Mouse (Mus musculus): Measurements from ENCODE around the gene Efna5.

Efna5 gene

DNA sequence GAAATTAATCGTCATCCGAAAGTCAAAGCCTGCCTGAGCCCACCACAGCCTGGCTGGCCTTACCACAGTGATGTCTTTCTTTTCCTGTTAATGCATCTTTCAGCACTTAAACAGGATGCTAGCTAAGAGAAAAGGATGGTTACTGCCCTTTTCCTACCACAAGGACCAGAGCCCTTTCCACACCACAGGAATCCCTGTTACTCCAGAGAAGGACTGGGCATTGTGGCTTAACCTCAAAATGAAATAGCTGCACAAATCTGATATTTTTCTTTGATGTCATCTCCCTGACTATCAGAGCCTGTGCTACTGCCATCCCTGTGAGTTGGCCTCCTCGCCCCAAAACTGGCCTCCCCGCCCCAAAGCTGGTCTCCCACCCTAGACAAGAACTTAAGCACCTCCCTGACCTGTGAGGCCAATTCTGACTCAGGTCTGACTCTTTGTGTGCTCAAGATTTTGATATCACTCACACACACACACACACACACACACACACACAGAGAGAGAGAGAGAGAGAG, 189.9 kb downstream of the Efna5 start:
- DNase-seq = no peak

- no peak for DNase-seq
Observed at GRCm38 (mm10) chr17:62690256-62690655, 190.9 kb downstream of the Efna5 start.

DNA sequence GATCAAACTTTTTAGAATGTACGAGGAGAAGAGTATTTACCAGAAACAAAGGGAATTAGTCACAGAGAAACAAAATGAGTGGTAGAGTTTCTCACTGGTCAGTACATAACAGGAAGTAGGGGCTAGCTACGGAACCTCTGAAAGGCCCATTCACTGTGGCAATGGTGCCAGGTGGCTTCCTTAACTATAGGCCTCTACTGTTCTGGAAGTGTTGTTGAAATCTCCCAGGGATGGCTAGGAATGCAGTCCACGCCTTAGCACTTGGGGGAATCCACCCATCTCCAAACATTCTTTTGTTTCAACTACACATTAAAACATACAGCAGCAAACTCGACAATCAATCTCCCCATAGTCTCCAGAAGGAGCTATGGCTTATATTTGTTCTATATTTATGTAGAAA, 191.5 kb downstream of the Efna5 start:
- DNase-seq = no peak

DNA sequence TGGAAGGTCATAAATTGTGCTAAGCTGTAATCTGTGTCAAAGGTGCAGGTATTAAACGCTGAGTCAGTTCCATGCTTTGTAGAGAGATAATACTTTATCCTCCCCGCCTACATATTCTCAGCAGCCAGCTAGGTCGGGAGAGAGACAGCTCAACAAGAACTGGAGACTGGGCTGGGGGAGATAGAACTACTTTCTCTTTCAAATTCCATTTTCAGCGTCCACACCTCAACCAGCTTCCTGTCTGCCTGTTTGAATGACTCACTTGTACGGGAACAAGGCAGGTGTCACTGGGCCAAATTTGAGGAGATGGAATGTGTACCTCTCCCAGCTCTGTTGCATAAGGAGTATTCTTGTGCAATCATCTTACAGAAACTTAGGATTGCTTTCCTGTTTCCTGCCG, 193.7 kb downstream of the Efna5 start:
- no peak for DNase-seq

DNA sequence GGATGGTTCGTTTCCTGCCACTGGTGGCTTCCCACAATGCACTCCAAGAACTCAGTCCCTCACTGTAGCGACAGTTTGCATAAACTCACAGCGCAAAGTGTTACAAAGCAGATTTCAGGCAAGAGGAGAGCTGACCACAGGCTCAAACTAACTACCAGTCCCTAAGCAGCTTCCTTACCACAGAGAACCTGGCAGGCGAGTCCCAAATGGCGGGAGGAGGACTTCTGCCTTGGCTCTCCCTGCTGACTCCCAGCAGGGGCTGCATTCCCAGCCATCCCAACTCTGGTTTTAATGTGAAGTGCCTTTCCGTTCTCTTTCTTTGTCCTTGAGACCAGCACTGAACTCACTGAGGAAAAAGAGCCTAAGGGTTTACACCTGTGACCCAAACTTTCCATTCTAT, 195.9 kb downstream of the Efna5 start:
- no peak for DNase-seq

- DNase-seq = no peak
Observed at GRCm38 (mm10) chr17:62683142-62683541, 198.0 kb downstream of the Efna5 start.

- DNase-seq = no peak
Observed at GRCm38 (mm10) chr17:62681726-62682125, 199.4 kb downstream of the Efna5 start.

GRCm38 (mm10) chr17:62680737-62681136, 200.4 kb downstream of the Efna5 start:
- DNase-seq = no peak

- no peak for DNase-seq
Observed at GRCm38 (mm10) chr17:62676832-62677231, 204.3 kb downstream of the Efna5 start.

DNA sequence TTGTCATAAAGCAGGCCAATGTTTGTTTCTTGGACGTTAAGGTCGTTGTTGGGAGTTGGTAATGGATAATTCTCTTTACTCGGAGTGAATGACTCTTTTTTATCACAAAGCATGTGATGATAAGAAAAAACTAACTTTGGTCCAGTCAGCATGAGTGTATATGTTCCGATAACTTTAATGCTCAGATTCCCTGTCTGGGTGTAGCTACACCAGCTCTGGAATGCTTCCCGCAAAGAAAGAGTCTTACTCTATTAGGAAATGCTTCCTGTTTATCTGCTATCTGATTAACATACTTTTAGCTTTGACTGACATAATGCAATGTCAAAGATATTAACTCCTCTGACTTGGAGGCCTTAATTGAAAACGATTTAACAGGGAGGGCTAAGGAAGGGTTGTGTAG, 204.7 kb downstream of the Efna5 start:
- no peak for DNase-seq

DNA sequence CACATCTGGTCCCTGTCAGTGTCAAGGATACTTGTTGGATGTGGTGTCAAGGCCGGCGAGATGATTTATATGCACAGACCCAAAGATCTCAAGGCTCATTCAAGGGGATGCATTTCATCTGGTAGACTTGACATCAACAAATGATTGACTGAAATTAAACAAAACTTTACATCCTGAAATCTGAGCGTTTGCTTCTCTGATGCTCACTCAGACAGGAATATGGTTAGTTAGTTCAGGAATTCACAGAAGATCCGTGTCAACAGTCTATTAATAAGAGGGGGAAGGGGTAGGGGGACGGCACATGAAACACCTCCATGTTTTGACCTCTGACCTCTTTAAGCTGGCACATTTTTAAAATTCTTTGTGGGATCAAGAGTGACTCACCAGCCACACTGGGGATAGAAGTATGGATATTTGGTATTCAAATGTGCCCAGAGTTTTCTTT, 205.3 kb downstream of the Efna5 start:
- DNase-seq = no peak

- no peak for DNase-seq
Observed at GRCm38 (mm10) chr17:62672068-62672467, 209.0 kb downstream of the Efna5 start.

DNA sequence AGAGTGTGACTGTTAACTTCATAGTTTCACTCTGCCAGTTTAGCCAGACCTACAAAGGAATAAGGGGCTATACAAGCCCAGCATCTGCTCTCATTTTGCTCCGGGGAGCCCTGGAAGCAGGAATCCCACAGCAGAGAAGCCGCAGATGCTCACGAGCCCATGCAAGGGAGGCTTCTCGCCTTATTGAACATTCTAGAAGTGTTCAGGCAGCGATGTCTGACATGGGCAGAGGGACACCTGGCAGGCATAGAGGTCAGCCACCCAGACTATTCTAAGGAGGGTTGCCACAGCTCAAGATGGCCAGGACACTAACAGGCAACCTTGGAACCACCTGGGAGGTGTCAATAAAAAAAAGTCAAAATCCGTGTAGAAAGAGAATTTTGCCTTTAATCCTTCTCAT, 214.4 kb downstream of the Efna5 start:
- no peak for DNase-seq

DNA sequence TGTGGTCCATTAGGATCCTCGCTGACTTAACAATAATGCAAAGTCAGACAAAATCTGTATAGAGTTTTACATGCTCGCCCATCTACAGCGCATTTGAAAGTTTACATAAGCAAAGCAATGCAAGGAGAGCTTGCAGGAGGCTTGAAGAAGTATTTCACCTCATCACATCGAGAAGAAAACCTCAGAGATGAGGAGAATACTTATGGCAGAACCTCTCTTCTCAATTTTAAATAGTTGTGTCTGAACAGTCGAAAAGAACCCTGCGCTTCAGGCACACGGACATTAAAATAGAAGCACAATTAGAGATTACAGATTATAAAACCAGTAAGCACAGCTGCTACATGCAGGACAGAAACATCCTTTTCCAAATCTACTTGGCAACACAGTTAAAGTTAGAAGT, 215.3 kb downstream of the Efna5 start:
- no peak for DNase-seq

GRCm38 (mm10) chr17:62664709-62665108, 216.4 kb downstream of the Efna5 start:
- no peak for DNase-seq

GRCm38 (mm10) chr17:62661801-62662200, 219.3 kb downstream of the Efna5 start:
- no peak for DNase-seq

DNA sequence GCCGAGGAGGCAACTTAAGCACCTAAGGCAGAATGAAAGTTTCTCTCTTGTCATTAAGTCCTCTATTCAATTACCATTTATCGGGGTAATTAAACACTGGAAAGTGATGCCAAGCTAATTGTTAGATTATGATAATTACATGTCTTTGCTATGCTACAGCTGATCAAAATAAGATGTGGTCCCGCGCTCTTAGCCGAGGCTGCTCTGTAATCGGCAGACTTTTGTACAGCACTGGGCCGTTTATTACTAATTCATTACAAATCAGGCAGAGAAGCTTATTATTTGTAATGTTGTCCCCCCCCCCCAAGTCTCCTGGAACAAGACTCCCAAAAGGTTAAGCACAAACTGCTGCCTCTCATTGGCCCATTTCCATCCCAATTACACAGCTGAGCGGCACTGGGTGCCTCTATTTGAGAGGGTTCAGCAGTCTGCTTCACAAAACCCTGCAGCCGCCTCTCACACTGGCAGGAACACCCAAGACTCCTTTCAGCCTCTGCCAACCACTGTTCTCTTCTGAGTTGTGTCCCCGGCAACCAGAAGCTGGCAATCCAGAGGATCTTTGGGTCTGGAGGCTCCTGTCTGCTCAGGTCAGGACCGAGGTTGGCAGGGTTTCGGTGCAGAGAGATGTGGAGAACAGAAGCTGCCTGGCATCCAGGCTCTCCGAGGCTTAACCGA, 221.5 kb downstream of the Efna5 start:
- DNase-seq = no peak

DNA sequence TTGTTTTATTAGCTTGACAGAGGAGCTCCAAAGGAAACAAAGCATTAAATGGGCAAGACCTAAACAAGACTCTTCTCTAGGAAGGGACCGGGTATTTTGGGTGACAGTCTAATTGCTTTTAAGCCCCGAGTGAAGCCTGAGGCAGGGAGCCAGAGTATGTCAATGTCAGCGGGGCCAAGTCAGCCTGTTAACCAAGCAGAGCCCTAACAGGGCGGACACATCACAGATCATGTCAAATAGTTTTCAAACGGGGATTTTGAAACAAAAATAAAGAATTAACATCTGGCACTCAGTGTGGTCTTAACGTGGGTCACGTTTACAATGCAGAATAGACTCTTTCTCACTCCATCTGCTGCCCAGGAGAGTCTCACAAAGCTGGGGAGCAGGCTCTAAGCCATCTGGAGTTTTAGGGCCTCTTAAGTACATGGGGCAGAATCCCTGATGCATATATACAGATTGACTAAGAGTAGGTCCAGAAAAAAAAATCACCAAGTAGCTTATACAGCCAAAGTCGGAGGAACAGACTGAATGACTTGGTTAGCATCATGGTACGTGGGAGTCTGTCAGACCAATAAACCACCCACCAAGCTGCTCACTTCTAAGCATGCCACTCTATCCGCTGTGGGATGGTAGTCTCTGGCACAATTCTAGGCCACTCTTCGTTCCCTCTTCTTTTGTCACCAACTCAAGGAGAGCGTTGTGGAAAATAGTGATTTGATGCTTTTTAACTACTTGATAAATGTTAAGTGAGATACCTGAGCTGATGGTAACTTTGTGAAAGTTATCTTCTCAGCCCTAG, 223.1 kb downstream of the Efna5 start:
- no peak for DNase-seq

DNA sequence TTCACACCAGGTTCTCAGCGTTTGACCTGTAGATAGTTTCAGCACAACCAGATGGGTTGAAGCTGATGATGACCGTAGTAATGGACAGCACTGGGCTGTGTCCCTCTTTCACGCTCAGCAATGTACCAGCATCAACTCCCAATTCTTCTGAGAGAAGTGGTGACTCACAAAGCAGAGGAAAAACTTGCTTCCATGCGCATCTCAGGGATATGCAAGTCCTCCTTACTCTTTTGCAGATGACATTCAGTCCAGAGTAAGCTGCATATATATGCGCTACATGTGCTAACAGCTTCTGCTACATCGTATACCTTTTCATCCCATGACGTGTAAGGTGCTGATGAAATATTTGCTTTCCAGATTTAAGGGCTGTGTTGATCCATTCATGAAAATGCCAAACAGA, 224.1 kb downstream of the Efna5 start:
- no peak for DNase-seq

- DNase-seq = no peak
Observed at GRCm38 (mm10) chr17:62656591-62656990, 224.5 kb downstream of the Efna5 start.

GRCm38 (mm10) chr17:62655819-62656355, 225.2 kb downstream of the Efna5 start:
- DNase-seq = no peak

GRCm38 (mm10) chr17:62652451-62652850, 228.7 kb downstream of the Efna5 start:
- DNase-seq = no peak

- DNase-seq = no peak
Observed at GRCm38 (mm10) chr17:62651696-62652095, 229.4 kb downstream of the Efna5 start.

Data from thymus, postnatal 36 days (tissue).